Mouse (Mus musculus) cortical plate, adult 2 months (tissue): ENCODE results near the gene Gje1. TPM values are rescaled to one million over a fixed set of nuclear protein-coding genes. Genes with fewer than 3 reads are reported as not detected.

Source experiments
- H3K27ac ChIP-seq: fragments of 200-500 bp; 2 replicates; pipeline ENCODE4 v1.5.1; 2012; ENCODE audit warnings: low read length, control low read depth, inconsistent platforms; ENCODE audit not compliant: insufficient read depth
- H3K4me1 ChIP-seq: fragments of 200-500 bp; 2 replicates; pipeline ENCODE4 v1.6.1; 2011; ENCODE audit warnings: low read length; ENCODE audit not compliant: control insufficient read depth, insufficient read depth
- H3K4me3 ChIP-seq: fragments of 200-500 bp; 2 replicates; pipeline ENCODE4 v1.5.1; 2011; ENCODE audit warnings: mild to moderate bottlenecking, low read length, control low read depth; ENCODE audit not compliant: insufficient read depth
- CTCF ChIP-seq: fragments of 200-500 bp; IDR thresholded peaks from 2 replicates; pipeline ENCODE4 v1.5.1; 2011; ENCODE audit warnings: mild to moderate bottlenecking, control low read depth, low read length; ENCODE audit not compliant: insufficient read depth; ENCODE audit errors: extremely low read depth
- POLR2A ChIP-seq: fragments of 200-500 bp; IDR thresholded peaks from 2 replicates; pipeline ENCODE4 v1.6.1; 2011; ENCODE audit warnings: mild to moderate bottlenecking, low read length, control low read depth; ENCODE audit not compliant: insufficient read depth; ENCODE audit errors: extremely low read depth
- polyA plus RNA-seq: library from polyadenylated mRNA; depleted of rRNA; stranded (reverse); fragments of >200 nt; gene quantifications from 2 replicates; pipeline ENCODE4 v1.2.3, GENCODE M21; 2012; rRNA removed

Gje1 gene
- polyA plus RNA-seq, 1 experiment = not detected

DNA sequence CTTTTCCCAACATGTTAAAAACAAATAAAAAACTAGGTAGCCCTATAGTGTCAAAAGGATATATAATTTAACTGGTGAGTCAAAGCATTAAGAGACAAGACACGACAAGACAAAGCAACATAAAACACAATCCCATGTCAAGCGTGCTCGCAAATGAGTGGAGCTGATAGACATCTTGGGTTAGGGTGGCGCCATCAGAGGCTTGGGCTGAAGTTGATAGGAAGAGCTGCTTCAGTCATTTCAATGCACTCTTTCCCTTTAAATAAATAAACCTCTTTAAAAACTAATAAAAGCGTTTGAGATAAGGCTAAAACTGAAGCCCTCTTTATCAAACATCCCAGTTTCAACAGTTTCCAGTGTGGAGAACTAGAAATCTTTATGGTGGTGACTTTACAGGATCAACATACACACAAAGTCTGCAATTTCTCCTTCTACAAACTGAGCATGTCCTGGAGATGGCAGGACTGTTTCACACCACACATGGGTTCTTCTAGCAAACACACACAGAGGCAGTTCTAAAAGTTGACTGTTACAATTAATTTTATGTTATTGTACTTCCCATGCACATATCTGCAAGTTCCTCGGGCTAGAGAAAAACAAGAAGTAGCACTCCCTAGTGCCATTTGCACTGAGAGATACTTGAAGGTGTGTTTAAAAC, 29.1 kb downstream of the Gje1 start:
- H3K27ac ChIP-seq = no peak overlapping the region
- H3K4me3 ChIP-seq = no peak overlapping the region
- TF ChIP-seq POLR2A (no peak), CTCF (no peak)
- no peaks in the 10 kb centered on the region for H3K4me1 ChIP-seq

DNA sequence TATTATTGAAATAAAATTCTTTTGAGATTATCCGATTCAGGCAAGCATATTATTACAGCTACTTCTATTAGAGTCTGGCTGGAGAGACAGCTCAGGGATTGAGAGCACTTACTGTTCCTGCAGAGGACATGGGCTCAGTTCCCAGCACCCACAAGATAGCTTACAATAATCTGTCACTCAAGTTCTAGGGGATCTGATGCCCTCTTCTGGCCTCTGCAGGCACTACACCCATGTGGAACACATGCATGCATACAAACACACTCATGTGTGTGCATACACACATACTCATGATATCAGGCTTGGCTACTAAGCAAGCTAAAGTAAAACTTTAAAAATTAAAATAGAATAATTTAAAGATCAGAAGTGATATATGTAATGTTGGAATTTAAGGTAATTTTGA, 32.4 kb downstream of the Gje1 start:
- TF ChIP-seq POLR2A (no peak), CTCF (no peak)
- no peak overlapping the region for H3K27ac ChIP-seq
- H3K4me3 ChIP-seq = no peak overlapping the region
- no peaks in the 10 kb centered on the region for H3K4me1 ChIP-seq

- Histone ChIP-seq H3K4me1 (peaks cover 2% of the 10 kb centered on the region; the same call in 1 of the 2 replicates), H3K27ac (no peak overlapping the region), H3K4me3 (no peak overlapping the region)
- TF ChIP-seq CTCF = no peak
- no peak for TF ChIP-seq POLR2A
These were observed 51.9 kb downstream of the Gje1 start for GRCm38 (mm10) chr10:14666147-14666546.

Other genes starting within 250 kb of the Gje1 start
- gene Adgrg6, start 172.6 kb downstream of the Gje1 start, polyA plus RNA-seq = 1.9 and 2.2 TPM in 2 replicates
- 83.6 and 89.5 TPM in 2 replicates for gene Vta1, start 12.7 kb downstream of the Gje1 start, polyA plus RNA-seq
- gene Nmbr, start 12.6 kb downstream of the Gje1 start, polyA plus RNA-seq = 1.3 and 1.8 TPM in 2 replicates